ENCODE assay signal across 9 mouse cellular contexts in the genomic region with DNA sequence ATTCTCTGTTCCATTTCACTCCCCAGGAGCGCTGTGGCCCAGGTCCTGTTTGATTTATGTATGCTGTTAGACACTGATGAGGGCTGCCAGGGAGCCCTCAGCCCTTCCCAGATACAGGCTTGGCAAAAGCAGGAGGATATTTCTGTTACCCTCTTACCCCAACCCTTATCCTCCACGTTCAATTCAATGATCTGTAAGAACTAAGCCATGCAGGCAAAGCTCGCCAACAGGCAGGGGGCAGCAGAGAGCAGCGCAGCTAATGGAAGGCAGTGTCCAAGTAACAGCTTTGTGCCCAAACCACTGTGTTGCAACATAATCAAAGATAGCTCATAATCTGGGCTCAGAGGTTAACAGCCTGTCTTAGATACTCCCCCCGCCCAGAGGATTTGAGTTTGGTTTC.
DNase-seq lines count a peak whose midpoint lies in the region; ATAC-seq and TF ChIP-seq lines count a peak whose summit lies in the region.
"Had no signal": no experiment of that assay in that cellular context is flagged by ENCODE, and none has a peak within 500 bp of the region (broad histone marks: within the 10 kb centered on the region; RNA-seq: fewer than 3 reads in every experiment).

No protein-coding gene starts in this region.

- H3K4me2 ChIP-seq in liver, postnatal 0 days (ENCODE audit: low read depth, low read length): no peak overlapping the region
- H3K4me2 ChIP-seq: heart, embryonic 13.5 days had no signal

- H3K4me1 ChIP-seq in liver, postnatal 0 days (ENCODE audit: insufficient read depth): no peaks in the 10 kb centered on the region
- H3K4me1 ChIP-seq: heart, embryonic 13.5 days had no signal

- no peaks in the 10 kb centered on the region for H3K27me3 ChIP-seq in liver, postnatal 0 days (ENCODE audit: insufficient read depth, low read length)
- H3K27me3 ChIP-seq: heart, embryonic 13.5 days had no signal

- no peak overlapping the region for H3K9ac ChIP-seq in liver, postnatal 0 days (replicated peaks)
- H3K9ac ChIP-seq: heart, embryonic 13.5 days had no signal

- H3K9me3 ChIP-seq in liver, postnatal 0 days (ENCODE audit: low read length): no peaks in the 10 kb centered on the region
- H3K9me3 ChIP-seq: heart, embryonic 13.5 days had no signal

- H3K27ac ChIP-seq in liver, postnatal 0 days (ENCODE audit: low read depth): no peak overlapping the region
- H3K27ac ChIP-seq: heart, embryonic 13.5 days had no signal

- TF ChIP-seq CTCF in liver, postnatal 0 days (IDR thresholded peaks at IDR 0.05; ENCODE audit: low read depth): peak; percentile 96

- no peaks in the 10 kb centered on the region for H3K36me3 ChIP-seq in liver, postnatal 0 days (replicated peaks; ENCODE audit: insufficient read depth, low read length)
- H3K36me3 ChIP-seq: heart, embryonic 13.5 days had no signal

- no peak overlapping the region for H3K4me3 ChIP-seq in liver, postnatal 0 days (ENCODE audit: low read depth, low read length)
- H3K4me3 ChIP-seq: heart, embryonic 13.5 days had no signal

- TF ChIP-seq EP300 in liver, postnatal 0 days (IDR thresholded peaks at IDR 0.05; ENCODE audit: low read depth): no peak

- WGBS in liver, postnatal 0 days (ENCODE audit: insufficient replicate concordance): 33% methylated on average over 5 of the region's 5 CpGs

- no peak for ATAC-seq in liver, postnatal 0 days

- peak; percentile 74 for DNase-seq in 3T3-L1 (ENCODE audit: low read depth, low spot score)
- peak; percentile 87 for DNase-seq in NIH3T3 (ENCODE audit: low read depth)
- peak; percentile 89 to 92 for DNase-seq in cerebellum, postnatal 14 days
- DNase-seq in frontal cortex, postnatal 36 days (ENCODE audit: low spot score in 2 of 2): peak; percentile 77 to 83
- peak; percentile 91 for DNase-seq in kidney, postnatal 10 days
- DNase-seq in liver, postnatal 0 days: peak; percentile 82
- DNase-seq in ovary, postnatal 14 days (ENCODE audit: low spot score): peak; percentile 80
- DNase-seq in thymus, postnatal 25 days: peak; percentile 60
